Mouse (Mus musculus): ENCODE data around the gene Ddx46. TPM values are rescaled to one million over a fixed set of nuclear protein-coding genes. Genes with fewer than 3 reads are reported as not detected.

Gene Ddx46
- polyA plus RNA-seq, 1 experiment = 53.3 TPM

DNA sequence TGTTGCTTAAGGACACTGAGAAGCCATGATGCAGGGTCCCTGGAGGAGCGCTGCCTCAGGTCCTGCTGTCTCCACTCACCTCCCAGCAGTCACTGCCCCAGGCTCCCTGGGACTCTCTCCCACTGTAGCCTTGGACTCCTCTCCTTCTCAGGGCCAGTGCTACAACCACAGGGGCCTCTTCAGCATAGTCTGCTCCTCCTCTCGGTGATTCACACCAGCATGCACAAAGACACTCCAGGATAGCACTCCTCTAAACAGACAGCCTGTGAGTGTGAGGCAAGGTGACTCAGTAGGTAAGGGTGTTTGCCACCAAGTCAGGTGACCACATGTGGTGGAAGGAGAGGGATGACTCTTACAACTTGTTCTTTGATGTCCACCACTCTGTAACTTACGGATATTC, 30.2 kb upstream of the Ddx46 start:
- Histone ChIP-seq H3K4me1 (ENCODE audit: control insufficient read depth, insufficient read depth, low read length) (no peaks in the 10 kb centered on the region), H3K27ac (ENCODE audit: insufficient read depth, low read depth, low read length) (no peak overlapping the region), H3K4me3 (ENCODE audit: insufficient read depth, low read length) (no peak overlapping the region)
- TF ChIP-seq POLR2A (IDR thresholded peaks at IDR 0.05; ENCODE audit: borderline replicate concordance, low read depth, low read length) (no peak), CTCF (IDR thresholded peaks at IDR 0.05; ENCODE audit: low read depth, low read length) (no peak)

DNA sequence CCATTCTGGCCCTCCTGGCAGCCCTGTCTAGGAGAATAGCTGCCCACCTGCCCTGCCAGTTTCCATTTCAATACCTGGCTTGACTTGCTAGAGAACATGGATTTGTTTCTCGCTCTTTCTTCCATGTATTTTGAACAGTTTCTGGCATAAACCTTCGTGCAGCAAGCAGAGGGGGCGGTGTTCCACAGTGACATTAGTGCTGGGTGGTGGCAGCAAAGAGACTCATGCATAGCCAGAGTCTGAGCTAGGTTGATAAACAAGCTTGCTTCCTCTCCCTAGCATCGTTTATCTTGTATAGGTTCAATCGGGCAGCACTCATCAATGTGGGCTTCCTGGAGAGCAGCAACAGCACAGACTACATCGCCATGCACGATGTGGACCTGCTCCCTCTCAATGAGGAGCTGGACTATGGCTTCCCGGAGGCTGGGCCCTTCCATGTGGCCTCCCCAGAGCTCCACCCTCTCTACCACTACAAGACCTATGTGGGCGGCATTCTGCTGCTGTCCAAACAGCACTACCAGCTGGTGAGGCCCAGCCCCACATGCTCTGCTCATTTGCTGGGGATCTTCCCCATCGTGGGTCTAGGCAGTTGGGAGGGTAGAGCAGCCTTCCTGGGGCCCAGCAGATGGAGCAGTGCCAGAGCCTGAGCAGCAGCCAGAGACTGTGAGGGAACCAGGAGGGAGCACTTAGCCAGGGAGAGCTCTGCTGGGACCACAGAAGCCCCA, 27.8 kb upstream of the Ddx46 start:
- no peak overlapping the region for H3K27ac ChIP-seq (ENCODE audit: insufficient read depth, low read depth, low read length)
- no peaks in the 10 kb centered on the region for H3K4me1 ChIP-seq (ENCODE audit: control insufficient read depth, insufficient read depth, low read length)
- no peak for TF ChIP-seq CTCF (IDR thresholded peaks at IDR 0.05; ENCODE audit: low read depth, low read length)
- TF ChIP-seq POLR2A (IDR thresholded peaks at IDR 0.05; ENCODE audit: borderline replicate concordance, low read depth, low read length) = no peak
- no peak overlapping the region for H3K4me3 ChIP-seq (ENCODE audit: insufficient read depth, low read length)

DNA sequence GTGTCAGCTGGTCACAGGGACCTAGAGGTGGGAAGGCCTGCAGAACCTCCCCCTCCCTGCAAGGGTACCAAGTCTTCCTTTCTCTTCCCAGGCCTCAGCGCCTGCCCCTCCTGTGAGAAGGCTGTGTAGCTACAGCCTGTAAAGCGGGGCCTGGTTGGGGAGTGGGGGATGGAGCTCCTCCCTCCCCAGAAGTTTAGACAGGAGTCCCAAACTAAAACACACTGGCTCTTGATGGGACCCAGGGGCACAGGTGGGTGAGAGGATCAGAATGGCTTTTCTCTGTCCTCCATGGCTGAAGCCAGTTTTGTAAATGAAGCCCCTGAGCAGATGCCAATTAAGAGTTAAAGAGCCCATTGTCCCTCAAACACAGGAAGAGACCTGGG, 27.2 kb upstream of the Ddx46 start:
- Histone ChIP-seq H3K4me3 (ENCODE audit: insufficient read depth, low read length) (no peak overlapping the region), H3K27ac (ENCODE audit: insufficient read depth, low read depth, low read length) (no peak overlapping the region), H3K4me1 (ENCODE audit: control insufficient read depth, insufficient read depth, low read length) (no peaks in the 10 kb centered on the region)
- TF ChIP-seq POLR2A (IDR thresholded peaks at IDR 0.05; ENCODE audit: borderline replicate concordance, low read depth, low read length) (no peak), CTCF (IDR thresholded peaks at IDR 0.05; ENCODE audit: low read depth, low read length) (no peak)

DNA sequence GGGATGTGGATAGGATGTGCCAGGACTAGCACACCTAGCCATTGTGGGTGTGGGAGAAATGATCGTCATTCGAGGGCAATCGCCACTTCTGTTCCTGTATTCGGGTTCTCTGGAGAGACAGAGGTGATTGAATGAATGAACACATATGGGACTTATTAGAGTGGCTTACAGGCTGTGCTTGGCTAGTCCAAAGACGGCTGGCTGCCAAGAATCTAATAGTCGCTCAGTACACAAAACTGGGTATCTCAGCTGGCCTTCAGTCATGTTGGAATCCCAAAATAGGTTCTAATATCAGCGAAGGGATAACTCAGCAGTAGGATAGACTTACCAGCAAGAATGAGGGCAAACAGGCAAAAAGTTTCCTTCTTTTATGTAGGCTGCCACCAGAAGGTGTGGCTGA, 22.8 kb upstream of the Ddx46 start:
- H3K4me3 ChIP-seq (ENCODE audit: insufficient read depth, low read length) = no peak overlapping the region
- TF ChIP-seq CTCF (IDR thresholded peaks at IDR 0.05; ENCODE audit: low read depth, low read length) (no peak), POLR2A (IDR thresholded peaks at IDR 0.05; ENCODE audit: borderline replicate concordance, low read depth, low read length) (no peak)
- no peaks in the 10 kb centered on the region for H3K4me1 ChIP-seq (ENCODE audit: control insufficient read depth, insufficient read depth, low read length)
- H3K27ac ChIP-seq (ENCODE audit: insufficient read depth, low read depth, low read length) = no peak overlapping the region

DNA sequence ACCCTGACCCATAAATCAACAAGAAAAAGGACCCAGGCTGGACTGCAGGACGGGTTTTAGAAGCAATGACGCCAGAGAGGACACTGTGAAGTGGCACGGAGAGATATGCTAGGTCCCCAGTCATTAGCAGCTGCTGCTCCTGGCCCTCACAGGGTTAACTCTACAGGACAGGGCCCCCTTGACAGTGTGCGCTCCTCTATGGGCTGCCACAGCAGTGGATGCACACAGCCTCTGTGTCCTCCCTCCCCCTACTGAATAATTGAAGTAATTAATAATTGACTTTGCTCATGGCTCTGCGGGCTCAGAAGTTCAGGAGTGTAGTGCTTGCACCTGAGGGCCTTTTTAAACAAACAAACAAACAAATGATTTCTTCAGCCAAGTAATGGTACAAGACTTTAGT, 21.4 kb upstream of the Ddx46 start:
- Histone ChIP-seq H3K4me1 (ENCODE audit: control insufficient read depth, insufficient read depth, low read length) (no peaks in the 10 kb centered on the region; the same call in 1 of the 2 replicates), H3K4me3 (ENCODE audit: insufficient read depth, low read length) (no peak overlapping the region), H3K27ac (ENCODE audit: insufficient read depth, low read depth, low read length) (no peak overlapping the region)
- TF ChIP-seq CTCF (IDR thresholded peaks at IDR 0.05; ENCODE audit: low read depth, low read length) = no peak
- TF ChIP-seq POLR2A (IDR thresholded peaks at IDR 0.05; ENCODE audit: borderline replicate concordance, low read depth, low read length) = no peak

DNA sequence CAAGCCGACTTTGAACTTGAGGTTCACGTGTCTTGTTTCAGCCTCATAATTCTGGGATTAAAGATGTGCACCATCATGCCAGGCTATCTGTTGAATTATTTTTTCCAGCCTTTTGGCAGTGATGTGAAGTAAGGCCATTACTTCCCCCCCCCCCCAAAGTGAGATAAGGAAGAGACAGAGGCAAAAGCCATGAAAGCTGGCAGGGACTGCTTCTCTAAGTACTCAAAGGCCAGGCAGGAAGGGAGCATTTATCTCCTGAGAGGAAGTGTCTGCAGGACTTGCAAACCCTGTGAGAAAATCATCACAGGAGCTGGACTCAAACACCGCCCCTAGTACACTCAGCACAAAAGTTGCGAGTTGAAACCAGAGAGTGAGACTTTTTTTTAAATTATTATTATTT, 15.5 kb upstream of the Ddx46 start:
- Histone ChIP-seq H3K4me1 (ENCODE audit: control insufficient read depth, insufficient read depth, low read length) (peaks cover 15% of the 10 kb centered on the region), H3K4me3 (ENCODE audit: insufficient read depth, low read length) (no peak overlapping the region), H3K27ac (ENCODE audit: insufficient read depth, low read depth, low read length) (no peak overlapping the region)
- TF ChIP-seq CTCF (IDR thresholded peaks at IDR 0.05; ENCODE audit: low read depth, low read length) (no peak), POLR2A (IDR thresholded peaks at IDR 0.05; ENCODE audit: borderline replicate concordance, low read depth, low read length) (no peak)

DNA sequence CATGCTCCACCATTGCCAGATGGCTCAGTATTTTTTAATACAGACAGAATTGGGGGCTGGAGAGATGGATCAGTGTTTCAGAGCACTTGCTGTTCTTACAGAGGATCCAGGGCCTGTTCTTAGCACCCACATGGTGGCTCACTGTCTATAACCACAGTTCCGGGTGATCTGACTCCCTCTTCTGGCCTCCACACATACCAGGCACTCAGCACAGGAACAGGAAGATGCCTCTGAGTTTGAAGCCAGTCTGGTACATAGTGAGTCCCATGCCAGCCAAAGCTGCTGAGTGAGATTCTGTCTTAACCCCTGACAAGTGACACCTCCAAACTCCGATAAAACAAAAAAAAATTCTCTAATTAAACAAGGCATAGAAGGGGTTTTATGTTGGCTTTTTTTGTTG, 14.6 kb upstream of the Ddx46 start:
- Histone ChIP-seq H3K27ac (ENCODE audit: insufficient read depth, low read depth, low read length) (no peak overlapping the region), H3K4me1 (ENCODE audit: control insufficient read depth, insufficient read depth, low read length) (peaks cover 17% of the 10 kb centered on the region), H3K4me3 (ENCODE audit: insufficient read depth, low read length) (no peak overlapping the region)
- TF ChIP-seq CTCF (IDR thresholded peaks at IDR 0.05; ENCODE audit: low read depth, low read length) (no peak), POLR2A (IDR thresholded peaks at IDR 0.05; ENCODE audit: borderline replicate concordance, low read depth, low read length) (no peak)

DNA sequence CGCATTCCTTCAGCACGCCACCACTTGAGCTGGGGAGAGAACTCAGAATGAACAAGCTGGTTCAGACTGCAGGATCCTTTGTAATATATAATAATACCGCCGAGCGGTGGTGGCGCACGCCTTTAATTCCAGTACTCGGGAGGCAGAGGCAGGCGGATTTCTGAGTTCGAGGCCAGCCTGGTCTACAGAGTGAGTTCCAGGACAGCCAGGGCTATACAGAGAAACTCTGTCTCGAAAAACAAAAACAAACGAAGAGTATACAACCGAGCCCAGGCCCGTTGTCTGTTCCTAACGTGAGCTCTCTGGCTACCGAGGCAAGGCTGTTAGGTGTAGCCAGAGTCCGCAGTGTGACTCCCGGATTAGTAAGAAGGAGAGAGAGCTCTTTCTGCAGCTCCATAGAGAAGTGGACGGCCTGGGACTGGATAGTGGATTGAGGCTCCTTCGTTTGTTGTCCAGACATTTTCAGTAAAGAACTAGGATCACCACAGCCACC, 12.6 kb upstream of the Ddx46 start:
- peak overlapping the region; percentile 86 for H3K27ac ChIP-seq (ENCODE audit: insufficient read depth, low read depth, low read length)
- peak overlapping the region; percentile 81 for H3K4me3 ChIP-seq (ENCODE audit: insufficient read depth, low read length)
- H3K4me1 ChIP-seq (ENCODE audit: control insufficient read depth, insufficient read depth, low read length) = peaks cover 17% of the 10 kb centered on the region

DNA sequence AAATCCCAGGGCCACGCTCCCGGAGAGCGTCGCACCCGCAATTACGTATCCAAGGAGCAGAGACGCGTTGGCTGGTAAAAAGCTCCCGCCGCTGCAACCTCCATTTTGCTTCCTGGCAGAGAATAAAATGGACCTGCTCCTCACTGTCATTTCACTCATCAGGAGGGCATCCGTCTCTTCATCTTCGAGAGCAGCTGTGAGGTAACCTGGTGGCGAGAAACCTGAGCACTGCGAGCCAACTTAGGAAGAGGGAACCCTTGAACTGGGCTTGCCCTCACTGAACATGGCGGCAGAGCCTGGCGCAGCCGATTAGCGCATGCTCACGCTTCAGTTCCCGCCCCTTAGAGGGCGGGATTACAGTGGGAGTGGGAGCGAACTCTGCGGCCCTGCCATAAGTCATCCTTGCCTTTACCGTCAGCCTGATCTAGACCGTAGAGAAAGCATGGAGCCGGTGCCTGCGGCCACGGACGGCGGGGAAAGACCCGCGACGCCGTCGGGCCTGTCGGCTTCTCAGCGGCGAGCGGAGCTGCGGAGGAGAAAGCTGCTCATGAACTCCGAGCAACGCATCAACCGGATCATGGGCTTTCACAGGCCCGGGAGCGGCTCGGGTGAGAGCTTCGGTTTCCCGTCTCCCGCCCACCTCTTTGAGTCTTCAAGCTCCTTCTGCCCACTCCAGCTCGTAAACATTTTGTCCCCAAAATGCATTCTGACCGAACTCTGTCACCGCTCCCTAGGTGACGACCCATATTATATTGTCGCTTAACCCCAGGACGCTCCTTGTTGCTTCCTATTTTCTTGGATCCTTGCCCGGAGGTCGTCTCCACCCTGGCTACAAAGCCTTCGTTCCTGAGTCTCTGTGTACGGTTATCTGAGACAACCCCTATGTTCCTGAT, 11.9 kb upstream of the Ddx46 start, which contains the start of gene Caml:
Gene Caml, plus strand, starts transcription at position 357 of the 893 bp plus-strand sequence.
- Histone ChIP-seq H3K4me1 (ENCODE audit: control insufficient read depth, insufficient read depth, low read length) (peaks cover 17% of the 10 kb centered on the region), H3K4me3 (ENCODE audit: insufficient read depth, low read length) (peak within 1 kb of the TSS; percentile 81), H3K27ac (ENCODE audit: insufficient read depth, low read depth, low read length) (peak within 1 kb of the TSS; percentile 86)
- TF ChIP-seq POLR2A (IDR thresholded peaks at IDR 0.05; ENCODE audit: borderline replicate concordance, low read depth, low read length) (no peak), CTCF (IDR thresholded peaks at IDR 0.05; ENCODE audit: low read depth, low read length) (no peak)

DNA sequence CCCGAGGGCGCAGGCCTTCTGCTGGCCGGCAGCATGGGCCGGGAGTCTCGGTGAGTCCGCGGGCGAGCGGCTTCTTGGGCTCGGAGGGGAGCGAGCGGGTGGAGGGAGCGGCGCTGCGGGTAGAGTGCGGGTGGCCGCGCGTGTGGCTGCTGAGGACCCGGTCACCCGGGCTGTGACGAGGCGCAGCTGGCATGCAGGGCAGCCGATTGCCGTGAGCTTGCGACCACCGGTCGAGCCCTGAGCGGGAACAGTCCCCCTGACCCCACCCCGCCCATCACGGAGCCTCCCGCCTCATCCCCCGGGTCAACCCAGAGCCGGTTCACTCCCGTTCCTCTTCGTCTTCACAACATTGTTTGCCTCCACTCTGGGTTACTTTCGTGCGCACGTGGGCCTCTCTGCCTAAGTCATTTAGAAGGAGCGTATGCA, 332 bp downstream of the Ddx46 start:
- Histone ChIP-seq H3K27ac (ENCODE audit: insufficient read depth, low read depth, low read length) (0 out of 2 replicates have a peak overlapping the region, but pooled peaks have one; percentile 19), H3K4me1 (ENCODE audit: control insufficient read depth, insufficient read depth, low read length) (peaks cover 7% of the 10 kb centered on the region), H3K4me3 (ENCODE audit: insufficient read depth, low read length) (peak overlapping the region; percentile 97)
- TF ChIP-seq POLR2A (IDR thresholded peaks at IDR 0.05; ENCODE audit: borderline replicate concordance, low read depth, low read length) (no peak), CTCF (IDR thresholded peaks at IDR 0.05; ENCODE audit: low read depth, low read length) (no peak)

All from bone marrow macrophage, adult 2 months (primary cell).